ENCODE assay signal across 16 mouse cellular contexts in the genomic region with DNA sequence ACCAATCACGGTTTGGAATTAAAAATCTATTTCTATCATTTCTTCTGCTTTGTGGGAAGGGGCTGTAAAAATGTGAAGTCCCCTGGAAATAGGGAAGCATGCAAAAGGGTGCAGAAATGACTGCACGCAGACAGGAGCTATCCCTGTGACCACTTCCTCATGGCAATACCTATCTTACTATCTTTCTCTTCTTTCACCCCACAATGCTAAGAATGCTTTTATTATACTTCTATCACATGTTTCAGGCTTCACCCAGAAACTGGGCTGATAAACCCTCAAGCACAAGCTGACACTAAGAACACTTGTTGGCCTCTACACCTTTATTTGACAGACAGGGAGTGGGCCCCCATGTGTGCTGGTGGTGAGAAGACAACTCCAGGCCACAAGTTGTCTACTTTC.
DNase-seq lines count a peak whose midpoint lies in the region; ATAC-seq and TF ChIP-seq lines count a peak whose summit lies in the region.
"Had no signal": no experiment of that assay in that cellular context is flagged by ENCODE, and none has a peak within 500 bp of the region (broad histone marks: within the 10 kb centered on the region; RNA-seq: fewer than 3 reads in every experiment).

No protein-coding gene starts in this region.

- H3K4me1 ChIP-seq in forebrain, embryonic 15.5 days = peaks cover 69% of the 10 kb centered on the region
- no peaks in the 10 kb centered on the region for H3K4me1 ChIP-seq in forebrain, embryonic 11.5 days (replicated peaks; ENCODE audit: control insufficient read depth, insufficient read depth, low read length)
- peaks cover 23% of the 10 kb centered on the region for H3K4me1 ChIP-seq in liver, embryonic 16.5 days (ENCODE audit: control insufficient read depth, low read depth, low read length)
- peaks cover 90% of the 10 kb centered on the region for H3K4me1 ChIP-seq in liver, embryonic 12.5 days
- H3K4me1 ChIP-seq in forebrain, postnatal 0 days (ENCODE audit: insufficient read depth) = peaks cover 23% of the 10 kb centered on the region

- H3K36me3 ChIP-seq in forebrain, embryonic 15.5 days = no peaks in the 10 kb centered on the region
- no peaks in the 10 kb centered on the region for H3K36me3 ChIP-seq in forebrain, embryonic 11.5 days (ENCODE audit: control insufficient read depth, insufficient read depth, low read length)
- no peaks in the 10 kb centered on the region for H3K36me3 ChIP-seq in liver, embryonic 16.5 days (ENCODE audit: control insufficient read depth, insufficient read depth)
- H3K36me3 ChIP-seq in liver, embryonic 12.5 days = peaks cover 20% of the 10 kb centered on the region; the same call in 1 of the 2 replicates
- no peaks in the 10 kb centered on the region for H3K36me3 ChIP-seq in forebrain, postnatal 0 days (ENCODE audit: insufficient read depth)
- H3K36me3 ChIP-seq: lung, embryonic 15.5 days had no signal

- no peak for DNase-seq in forebrain, embryonic 11.5 days (ENCODE audit: low spot score)
- no peak for DNase-seq in forebrain, postnatal 0 days
- no peak for DNase-seq in thymus, adult 18-20 months
- no peak for DNase-seq in right cerebral cortex, postnatal 25 days
- DNase-seq: adrenal gland, postnatal 10 days; cerebellum, adult 11-12 months; gastrocnemius, postnatal 10 days; kidney, postnatal 36 days; thymus, postnatal 25 days had no signal

- no peak overlapping the region for H3K4me3 ChIP-seq in forebrain, embryonic 15.5 days
- no peak overlapping the region for H3K4me3 ChIP-seq in forebrain, embryonic 11.5 days (ENCODE audit: low read depth, low read length)
- H3K4me3 ChIP-seq in liver, embryonic 16.5 days (ENCODE audit: low read depth, low read length) = no peak overlapping the region
- no peak overlapping the region for H3K4me3 ChIP-seq in liver, embryonic 12.5 days
- no peak overlapping the region for H3K4me3 ChIP-seq in forebrain, postnatal 0 days (ENCODE audit: low read depth, low read length)
- H3K4me3 ChIP-seq: lung, embryonic 15.5 days had no signal

- H3K9me3 ChIP-seq in forebrain, embryonic 15.5 days = no peaks in the 10 kb centered on the region
- no peaks in the 10 kb centered on the region for H3K9me3 ChIP-seq in forebrain, embryonic 11.5 days (ENCODE audit: control insufficient read depth, low read length)
- no peaks in the 10 kb centered on the region for H3K9me3 ChIP-seq in liver, embryonic 16.5 days (replicated peaks; ENCODE audit: control insufficient read depth, low read length)
- no peaks in the 10 kb centered on the region for H3K9me3 ChIP-seq in liver, embryonic 12.5 days (replicated peaks)
- H3K9me3 ChIP-seq in forebrain, postnatal 0 days (ENCODE audit: low read length) = no peaks in the 10 kb centered on the region
- H3K9me3 ChIP-seq: lung, embryonic 15.5 days had no signal

- H3K9ac ChIP-seq in forebrain, embryonic 15.5 days (replicated peaks) = no peak overlapping the region
- H3K9ac ChIP-seq in forebrain, embryonic 11.5 days (ENCODE audit: low read length) = no peak overlapping the region
- H3K9ac ChIP-seq in liver, embryonic 16.5 days (ENCODE audit: low read depth, low read length) = no peak overlapping the region
- no peak overlapping the region for H3K9ac ChIP-seq in liver, embryonic 12.5 days
- no peak overlapping the region for H3K9ac ChIP-seq in forebrain, postnatal 0 days
- H3K9ac ChIP-seq: lung, embryonic 15.5 days had no signal

- WGBS in forebrain, embryonic 15.5 days = 84% methylated on average over 2 of the region's 2 CpGs
- 91% methylated on average over 2 of the region's 2 CpGs for WGBS in forebrain, embryonic 11.5 days
- WGBS in liver, embryonic 16.5 days (ENCODE audit: insufficient replicate concordance) = 18% methylated on average over 2 of the region's 2 CpGs
- WGBS in liver, embryonic 12.5 days (ENCODE audit: insufficient replicate concordance) = 26% methylated on average over 2 of the region's 2 CpGs
- 73% methylated on average over 2 of the region's 2 CpGs for WGBS in forebrain, postnatal 0 days

- H3K27ac ChIP-seq in forebrain, embryonic 15.5 days (replicated peaks) = peak overlapping the region; percentile 78
- no peak overlapping the region for H3K27ac ChIP-seq in forebrain, embryonic 11.5 days (ENCODE audit: low read depth, low read length)
- H3K27ac ChIP-seq in liver, embryonic 16.5 days (ENCODE audit: low read length) = 0 out of 2 replicates have a peak overlapping the region, but pooled peaks have one; percentile 25
- no peak overlapping the region for H3K27ac ChIP-seq in liver, embryonic 12.5 days
- H3K27ac ChIP-seq in forebrain, postnatal 0 days (ENCODE audit: low read depth, low read length) = peak overlapping the region; percentile 74
- H3K27ac ChIP-seq: hindbrain, postnatal 0 days; lung, embryonic 15.5 days had no signal

- no peaks in the 10 kb centered on the region for H3K27me3 ChIP-seq in forebrain, embryonic 15.5 days
- H3K27me3 ChIP-seq in forebrain, embryonic 11.5 days (ENCODE audit: control insufficient read depth, insufficient read depth, low read length) = no peaks in the 10 kb centered on the region
- no peaks in the 10 kb centered on the region for H3K27me3 ChIP-seq in liver, embryonic 16.5 days (ENCODE audit: control insufficient read depth, insufficient read depth, low read depth, low read length)
- no peaks in the 10 kb centered on the region for H3K27me3 ChIP-seq in liver, embryonic 12.5 days (replicated peaks)
- no peaks in the 10 kb centered on the region for H3K27me3 ChIP-seq in forebrain, postnatal 0 days (ENCODE audit: insufficient read depth, low read length)
- H3K27me3 ChIP-seq: lung, embryonic 15.5 days had no signal

- no peak for ATAC-seq in forebrain, embryonic 15.5 days (replicated peaks)
- no peak for ATAC-seq in forebrain, embryonic 11.5 days (replicated peaks; ENCODE audit: low FRiP score)
- no peak for ATAC-seq in liver, embryonic 16.5 days (ENCODE audit: low read depth)
- ATAC-seq in liver, embryonic 12.5 days = no peak
- no peak for ATAC-seq in forebrain, postnatal 0 days
- ATAC-seq in neutrophil, adult 5-6 weeks (ENCODE audit: extremely low read depth, insufficient number of reproducible peaks, low FRiP score, poor library complexity, severe bottlenecking) = 0 out of 2 replicates have a peak, but pooled peaks have one; percentile 21
- ATAC-seq: hindbrain, postnatal 0 days; midbrain, embryonic 16.5 days had no signal

- TF ChIP-seq CTCF in forebrain, postnatal 0 days (IDR thresholded peaks at IDR 0.05; ENCODE audit: low read depth) = no peak

- no peak overlapping the region for H3K4me2 ChIP-seq in forebrain, embryonic 15.5 days (replicated peaks)
- no peak overlapping the region for H3K4me2 ChIP-seq in forebrain, embryonic 11.5 days (ENCODE audit: low read depth, low read length, severe bottlenecking)
- no peak overlapping the region for H3K4me2 ChIP-seq in liver, embryonic 16.5 days (ENCODE audit: low read depth, low read length)
- no peak overlapping the region for H3K4me2 ChIP-seq in liver, embryonic 12.5 days
- no peak overlapping the region for H3K4me2 ChIP-seq in forebrain, postnatal 0 days (ENCODE audit: low read depth)
- H3K4me2 ChIP-seq: lung, embryonic 15.5 days had no signal

Comparison
In these comparisons a context has a peak if more than half of its experiments do, and no peak if none do; other contexts are left out.
1. H3K27ac ChIP-seq: peak in forebrain, embryonic 15.5 days (single experiment), liver, embryonic 16.5 days (single experiment) and forebrain, postnatal 0 days (single experiment); none in forebrain, embryonic 11.5 days (single experiment) and liver, embryonic 12.5 days (single experiment).